Mouse (Mus musculus) neural tube, embryonic 11.5 days (tissue): ENCODE data around the gene Mettl8. TPM values are rescaled to one million over a fixed set of nuclear protein-coding genes. Genes with fewer than 3 reads are reported as not detected.
A peak's percentile ranks its signal among the peaks of the same experiment; 100 is the strongest.

ENCODE experiments used
- ATAC-seq: fragments of 200-750 bp; cut with Nextera tagmentation; 2 replicates; pipeline ENCODE4 v1.8.0; 2017; ENCODE audit warnings: moderate number of reproducible peaks, mild to moderate bottlenecking, moderate TSS enrichment, moderate library complexity; ENCODE audit not compliant: insufficient read depth, low FRiP score, low TSS enrichment
- DNase-seq: peaks from one replicate; pipeline ENCODE4 v3.0.0-alpha.2; 2015; ENCODE audit warnings: low spot score
- H3K27ac ChIP-seq: fragments of 300-500 bp; sonication (generic); 2 replicates; pipeline ENCODE4 v1.5.1; 2014; ENCODE audit warnings: low read depth, mild to moderate bottlenecking, low read length
- H3K27me3 ChIP-seq: fragments of 300-500 bp; sonication (generic); 2 replicates; pipeline ENCODE4 v1.6.1; 2014; ENCODE audit warnings: mild to moderate bottlenecking, low read length, mixed read lengths; ENCODE audit not compliant: control insufficient read depth, insufficient read depth
- H3K36me3 ChIP-seq: fragments of 300-500 bp; sonication (generic); 2 replicates; pipeline ENCODE4 v1.6.1; 2014; ENCODE audit warnings: mild to moderate bottlenecking, low read length, moderate library complexity, mixed read lengths; ENCODE audit not compliant: control insufficient read depth, insufficient read depth
- H3K4me1 ChIP-seq: fragments of 300-500 bp; sonication (generic); 2 replicates; pipeline ENCODE4 v1.6.1; 2014; ENCODE audit warnings: low read length, mixed read lengths; ENCODE audit not compliant: control insufficient read depth, insufficient read depth
- H3K4me2 ChIP-seq: fragments of 300-500 bp; sonication (generic); 2 replicates; pipeline ENCODE4 v1.6.1; 2014; ENCODE audit warnings: low read depth, mild to moderate bottlenecking, moderate library complexity
- H3K4me3 ChIP-seq: fragments of 300-500 bp; sonication (generic); 2 replicates; pipeline ENCODE4 v1.5.1; 2014; ENCODE audit warnings: low read depth, low read length
- H3K9ac ChIP-seq: fragments of 300-500 bp; sonication (generic); 2 replicates; pipeline ENCODE4 v1.6.1; 2014; ENCODE audit warnings: mild to moderate bottlenecking, low read length
- H3K9me3 ChIP-seq: fragments of 300-500 bp; sonication (generic); 2 replicates; pipeline ENCODE4 v1.6.1; 2016; ENCODE audit warnings: low read length; ENCODE audit not compliant: control insufficient read depth
- WGBS: fragments of 180-500 bp; shearing (Covaris S2); extraction: QIAGEN DNeasy Blood & Tissue Kit; methylation state at CpG from one replicate; pipeline ENCODE4 v1.1.7; 2014; 5-methylcytosine and 5-hydroxymethylcytosine counted together
- polyA plus RNA-seq: library from polyadenylated mRNA; unstranded; fragments of >200 nt; fragmentation: Nextera tagmentation; extraction: Ambion mirVana; gene quantifications from 2 replicates; pipeline ENCODE4 v1.2.1, GENCODE M21; 2014

Mettl8 gene
- polyA plus RNA-seq = 21.3 and 21.4 TPM in 2 replicates

DNA sequence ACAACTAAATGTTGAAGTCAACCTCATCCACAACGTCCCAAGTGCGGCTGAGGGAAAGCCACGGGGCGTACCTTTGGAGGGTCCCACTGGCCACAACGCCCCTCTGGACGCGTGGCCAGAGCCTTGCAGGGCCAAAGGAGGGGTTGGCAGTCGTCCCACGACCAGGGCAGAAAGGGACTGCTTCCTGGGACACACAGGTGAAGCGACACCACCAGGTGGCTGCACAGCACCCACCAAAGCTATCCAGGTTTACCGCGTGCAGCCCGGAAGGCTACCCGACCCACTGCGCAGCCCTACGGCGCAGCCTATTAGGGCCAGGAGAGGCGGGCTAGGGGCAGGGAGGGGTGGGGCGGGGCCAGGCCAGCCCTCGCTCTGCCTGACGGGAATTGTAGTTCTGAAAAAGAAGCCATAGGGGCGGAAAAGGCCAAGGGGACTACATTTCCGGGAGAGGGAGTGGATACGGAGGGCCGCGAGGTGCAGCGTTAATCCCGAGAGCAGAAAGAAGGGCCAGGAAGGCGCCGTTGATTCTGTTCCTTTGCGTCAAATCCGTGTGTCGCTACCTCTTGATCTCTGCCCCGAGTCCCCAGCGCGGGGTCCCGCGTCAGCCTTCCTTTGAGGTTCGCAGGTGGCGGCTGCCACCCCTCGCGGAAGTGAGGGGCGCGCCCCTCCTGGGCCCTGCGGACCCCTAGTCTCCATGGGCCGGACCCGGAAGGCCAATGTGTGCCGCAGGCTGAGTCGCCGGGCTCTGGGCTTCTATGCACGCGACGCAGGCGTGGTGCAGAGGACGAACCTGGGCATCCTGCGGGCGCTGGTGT, at the start of gene Mettl8, which contains the start of gene Dcaf17:
TSS of gene Mettl8 (minus strand) at position 284 of the 815 bp plus-strand sequence.
TSS of gene Dcaf17 (plus strand) at position 29 of the 815 bp plus-strand sequence.
- peak within 1 kb of the TSS; percentile 88 for H3K27ac ChIP-seq
- H3K4me1 ChIP-seq = peaks cover 9% of the 10 kb centered on the region; the same call in 1 of the 2 replicates
- no peaks in the 10 kb centered on the region for H3K36me3 ChIP-seq
- no peaks in the 10 kb centered on the region for H3K27me3 ChIP-seq
- peak within 1 kb of the TSS; percentile 75 for H3K4me3 ChIP-seq
- ATAC-seq = peak; percentile 96
- DNase-seq = peak; percentile 96
- H3K9ac ChIP-seq = peak within 1 kb of the TSS; percentile 84
- H3K4me2 ChIP-seq = peak within 1 kb of the TSS; percentile 78
- under 1% methylated on average over 57 of the region's 57 CpGs for WGBS
- H3K9me3 ChIP-seq = no peaks in the 10 kb centered on the region

DNA sequence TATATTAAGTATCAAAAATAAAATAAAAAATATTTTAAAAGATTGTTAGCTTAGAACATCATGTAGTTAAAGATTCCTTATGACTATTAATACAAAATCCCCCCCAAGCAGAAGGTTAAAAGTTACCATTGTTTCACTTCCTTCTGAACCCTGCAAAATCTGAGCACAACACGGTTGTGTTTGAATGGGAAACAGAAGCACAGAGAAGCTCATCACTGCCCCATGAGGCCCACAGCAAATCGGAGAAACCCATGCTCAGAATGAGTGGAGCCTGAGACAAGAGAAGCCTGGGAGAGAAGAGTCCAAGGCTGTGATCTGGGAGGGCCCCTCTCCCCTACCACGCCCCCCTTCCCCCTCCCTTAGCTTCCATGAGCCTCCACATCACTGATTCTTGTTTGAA, 49.3 kb upstream of the Mettl8 start:
- WGBS = 72% methylated on average over 3 of the region's 3 CpGs
- ATAC-seq (no peak), DNase-seq (no peak)
- Histone ChIP-seq H3K4me3 (no peak overlapping the region), H3K4me2 (no peak overlapping the region), H3K27ac (no peak overlapping the region), H3K4me1 (no peaks in the 10 kb centered on the region), H3K36me3 (no peaks in the 10 kb centered on the region), H3K9me3 (no peaks in the 10 kb centered on the region), H3K9ac (no peak overlapping the region), H3K27me3 (no peaks in the 10 kb centered on the region)

DNA sequence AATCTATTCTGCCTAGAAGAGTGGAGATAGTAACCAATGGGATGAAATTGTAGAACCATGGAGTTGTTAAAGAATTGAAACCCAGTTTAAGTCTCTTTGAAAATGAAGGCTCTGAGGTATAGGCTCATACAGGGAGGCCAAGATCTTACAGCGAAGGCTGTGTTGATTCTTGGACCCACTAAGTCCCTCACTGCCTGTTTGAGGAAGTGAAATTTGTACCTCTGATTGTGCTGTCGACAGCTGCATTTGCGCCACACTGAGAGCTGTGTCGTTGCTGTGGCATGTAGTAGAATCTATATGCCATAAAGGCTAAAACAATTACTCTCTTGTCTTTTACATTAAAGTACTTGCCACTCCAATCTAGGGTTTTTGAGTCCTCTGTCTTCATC, 47.9 kb upstream of the Mettl8 start:
- no peak for DNase-seq
- Histone ChIP-seq H3K36me3 (no peaks in the 10 kb centered on the region), H3K27me3 (no peaks in the 10 kb centered on the region), H3K4me3 (no peak overlapping the region), H3K4me1 (no peaks in the 10 kb centered on the region), H3K9ac (no peak overlapping the region), H3K9me3 (no peaks in the 10 kb centered on the region), H3K4me2 (no peak overlapping the region), H3K27ac (no peak overlapping the region)
- ATAC-seq = no peak
- WGBS = 92% methylated on average over 4 of the region's 4 CpGs

DNA sequence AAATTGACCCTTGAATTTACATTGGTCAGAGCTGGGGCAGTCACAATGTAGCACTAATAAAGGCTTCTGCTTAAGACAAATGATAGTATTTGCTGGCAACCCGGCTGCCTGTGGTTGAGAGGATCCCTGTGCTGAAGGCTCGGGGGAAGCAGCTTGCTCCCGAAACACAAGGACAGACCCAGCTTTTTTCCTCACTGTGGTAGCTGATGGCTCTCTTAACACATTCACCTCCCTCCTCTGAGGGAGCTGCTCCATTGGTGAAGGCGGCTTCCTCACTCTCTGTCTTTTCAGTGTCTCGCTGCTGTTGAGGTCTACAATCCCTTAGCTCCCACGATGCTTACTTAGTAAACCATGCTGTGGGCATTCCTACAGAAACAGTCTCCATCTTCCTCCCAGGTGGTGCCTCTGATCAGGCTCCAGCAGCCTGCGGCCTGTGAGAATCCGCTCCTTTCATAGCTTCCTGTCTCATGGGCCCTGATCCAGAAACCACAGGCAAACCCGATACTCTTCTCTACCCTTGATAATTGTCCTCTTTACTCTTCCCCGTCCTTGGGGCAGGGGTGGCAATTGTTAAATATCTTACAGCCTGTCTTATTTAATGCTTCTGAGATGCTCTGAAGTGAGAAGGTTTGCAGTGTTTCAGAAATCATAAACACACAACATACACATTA, 47.4 kb upstream of the Mettl8 start:
- ATAC-seq (no peak), DNase-seq (no peak)
- no peaks in the 10 kb centered on the region for H3K9me3 ChIP-seq
- no peak overlapping the region for H3K4me3 ChIP-seq
- no peaks in the 10 kb centered on the region for H3K36me3 ChIP-seq
- no peak overlapping the region for H3K4me2 ChIP-seq
- 89% methylated on average over 10 of the region's 10 CpGs for WGBS
- no peak overlapping the region for H3K27ac ChIP-seq
- no peak overlapping the region for H3K9ac ChIP-seq
- H3K27me3 ChIP-seq = no peaks in the 10 kb centered on the region
- H3K4me1 ChIP-seq = no peaks in the 10 kb centered on the region

DNA sequence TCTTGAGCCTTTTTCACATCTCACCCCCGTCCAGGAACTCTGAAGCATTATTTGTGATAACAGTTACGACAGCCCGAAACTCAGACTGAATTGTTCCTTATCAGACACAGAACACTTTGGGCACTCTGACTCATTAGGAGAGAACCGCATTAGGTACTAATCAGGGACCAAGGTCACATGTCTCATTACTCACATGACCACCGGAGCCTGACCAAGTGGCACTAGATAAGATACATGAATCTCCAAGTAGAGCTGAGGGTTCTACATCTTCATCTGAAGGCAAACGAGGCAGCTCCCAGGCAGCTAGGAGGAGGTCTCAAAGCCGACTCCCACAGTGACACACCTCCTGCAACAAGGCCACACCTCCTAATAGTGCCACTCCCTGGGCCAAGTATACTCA, 40.8 kb upstream of the Mettl8 start:
- Histone ChIP-seq H3K27me3 (no peaks in the 10 kb centered on the region), H3K9ac (no peak overlapping the region), H3K4me2 (no peak overlapping the region), H3K4me3 (no peak overlapping the region), H3K36me3 (no peaks in the 10 kb centered on the region), H3K27ac (no peak overlapping the region), H3K4me1 (no peaks in the 10 kb centered on the region), H3K9me3 (no peaks in the 10 kb centered on the region)
- WGBS = 88% methylated on average over 7 of the region's 7 CpGs
- DNase-seq (no peak), ATAC-seq (no peak)

DNA sequence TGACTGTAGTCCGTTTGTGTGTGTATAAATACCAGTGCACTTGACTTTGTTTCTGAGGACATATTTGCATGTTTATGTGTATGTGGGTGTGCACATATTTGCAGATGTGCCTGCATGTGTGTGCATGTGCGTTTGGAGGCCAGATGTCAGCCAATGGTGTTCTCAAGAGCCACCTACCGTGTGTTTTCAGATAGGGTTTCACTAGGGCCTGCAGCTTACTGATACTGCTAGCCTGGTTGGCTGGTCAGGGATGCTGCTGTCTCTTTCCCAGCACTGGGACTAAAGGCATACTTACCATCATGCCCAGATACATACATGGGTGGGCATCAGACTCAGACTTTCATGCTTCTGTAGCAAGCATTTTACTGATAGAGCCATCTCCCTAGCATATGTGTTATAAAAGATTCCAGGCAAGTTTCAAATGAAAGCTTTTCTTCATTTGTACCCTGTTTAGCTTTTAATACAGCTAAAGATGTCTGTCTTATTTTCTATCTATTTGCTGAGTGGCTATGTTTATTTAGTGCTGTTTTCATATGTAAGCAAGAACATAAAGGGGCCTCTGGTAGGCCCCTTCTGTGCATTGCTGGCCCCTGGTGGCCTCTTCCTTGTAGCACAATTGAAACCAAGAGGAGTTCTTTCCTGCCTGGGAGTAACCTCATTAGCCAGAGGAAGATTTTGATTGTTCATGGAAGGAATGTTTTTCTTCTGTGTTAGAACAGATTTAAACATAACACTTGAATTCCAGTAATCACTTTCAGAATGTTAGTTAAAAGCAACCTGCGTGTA, 35.5 kb upstream of the Mettl8 start:
- H3K4me1 ChIP-seq = no peaks in the 10 kb centered on the region
- no peaks in the 10 kb centered on the region for H3K27me3 ChIP-seq
- H3K9ac ChIP-seq = no peak overlapping the region
- peaks cover 3% of the 10 kb centered on the region; the same call in 1 of the 2 replicates for H3K36me3 ChIP-seq
- no peak overlapping the region for H3K27ac ChIP-seq
- no peak overlapping the region for H3K4me2 ChIP-seq
- DNase-seq (no peak), ATAC-seq (no peak)
- WGBS = 86% methylated on average over 4 of the region's 4 CpGs
- H3K9me3 ChIP-seq = no peaks in the 10 kb centered on the region
- H3K4me3 ChIP-seq = no peak overlapping the region

DNA sequence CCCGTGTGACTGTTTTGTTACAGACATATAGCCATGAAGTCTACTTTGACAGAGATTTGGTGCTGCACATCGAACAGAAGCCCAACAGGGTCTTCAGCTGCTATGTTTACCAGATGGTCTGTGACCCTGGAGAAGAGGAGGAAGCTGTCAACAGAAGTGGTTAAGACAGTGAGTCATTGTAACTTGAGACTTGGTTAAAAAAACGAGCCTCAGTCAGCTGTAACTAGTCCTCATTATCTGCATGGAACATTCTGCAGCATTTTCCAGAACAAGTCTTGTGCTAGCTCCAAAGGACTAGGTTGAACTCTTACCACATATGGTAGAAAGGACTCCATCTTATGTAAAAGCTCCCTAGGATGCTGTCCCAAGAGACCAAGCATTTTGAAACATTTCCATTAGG, 34.4 kb upstream of the Mettl8 start:
- no peak overlapping the region for H3K27ac ChIP-seq
- 73% methylated on average over 3 of the region's 3 CpGs for WGBS
- H3K4me1 ChIP-seq = no peaks in the 10 kb centered on the region
- H3K9ac ChIP-seq = no peak overlapping the region
- no peaks in the 10 kb centered on the region for H3K27me3 ChIP-seq
- no peak for DNase-seq
- no peak overlapping the region for H3K4me3 ChIP-seq
- no peaks in the 10 kb centered on the region for H3K9me3 ChIP-seq
- no peak for ATAC-seq
- peaks cover 3% of the 10 kb centered on the region; the same call in 1 of the 2 replicates for H3K36me3 ChIP-seq
- no peak overlapping the region for H3K4me2 ChIP-seq

DNA sequence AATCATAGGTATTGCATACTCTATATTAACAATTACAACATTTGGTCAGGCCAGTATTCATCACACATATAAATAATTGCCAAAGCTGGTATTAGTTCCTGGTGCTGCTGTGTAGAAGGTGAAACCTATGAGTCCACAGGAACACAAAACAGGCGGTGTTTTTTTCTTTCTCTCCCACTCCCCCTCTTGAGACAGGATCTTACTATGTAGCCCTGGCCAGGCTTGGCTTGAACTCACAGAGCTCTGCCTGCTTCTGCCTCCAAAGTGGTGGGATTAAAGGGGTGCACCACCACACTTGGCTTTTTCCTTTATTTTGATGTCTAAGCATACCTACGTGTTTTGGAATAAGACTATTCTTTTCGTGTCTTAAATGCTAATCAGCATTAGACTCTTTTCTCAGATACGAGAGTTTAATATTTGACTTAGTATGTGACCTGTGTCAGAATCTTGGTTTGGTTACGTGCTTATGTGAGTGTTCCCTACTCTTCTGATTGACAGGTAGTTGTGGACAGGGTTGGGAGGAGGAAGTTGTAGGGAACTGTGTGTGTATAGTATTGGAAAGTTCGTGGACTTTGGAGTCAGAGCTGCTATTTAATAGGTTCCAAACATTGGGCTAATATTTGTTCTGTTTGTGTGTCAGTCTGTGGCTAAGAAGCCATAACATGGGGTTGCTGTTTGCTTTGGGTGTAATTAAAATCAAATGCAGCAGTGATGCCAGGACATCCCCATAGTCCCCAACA, 28.2 kb upstream of the Mettl8 start:
- 94% methylated on average over 6 of the region's 6 CpGs for WGBS

More for the DNA sequence above, 28.2 kb upstream of the Mettl8 start:
- no peaks in the 10 kb centered on the region for H3K4me1 ChIP-seq
- H3K9ac ChIP-seq = no peak overlapping the region
- H3K9me3 ChIP-seq = no peaks in the 10 kb centered on the region
- DNase-seq (no peak), ATAC-seq (no peak)
- no peak overlapping the region for H3K4me3 ChIP-seq
- H3K27ac ChIP-seq = no peak overlapping the region
- H3K36me3 ChIP-seq = peaks cover 3% of the 10 kb centered on the region; the same call in 1 of the 2 replicates
- no peaks in the 10 kb centered on the region for H3K27me3 ChIP-seq
- H3K4me2 ChIP-seq = no peak overlapping the region
